ENCODE assay signal across 8 mouse cellular contexts in the genomic region with DNA sequence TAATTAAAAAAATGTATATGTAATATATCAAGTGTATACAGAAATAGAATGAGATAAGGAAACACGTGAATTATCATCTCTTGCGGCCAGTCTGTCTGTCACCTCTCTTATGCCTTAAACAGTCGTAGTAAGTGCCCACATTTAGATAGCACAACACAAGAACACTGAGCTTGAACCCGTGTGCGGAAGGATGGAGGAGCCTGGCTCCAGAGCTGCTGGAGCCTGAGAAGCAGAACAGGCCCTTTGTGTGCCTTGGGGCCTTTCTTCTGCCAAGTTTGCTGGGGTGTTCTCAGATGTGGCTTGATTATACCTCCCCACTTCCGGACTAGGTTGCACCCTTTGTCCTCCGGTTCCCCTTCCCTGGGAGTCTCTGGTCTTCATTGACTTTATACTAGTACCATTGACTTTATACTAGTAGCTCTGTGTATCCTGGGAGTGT. TPM values are rescaled to one million over a fixed set of nuclear protein-coding genes. Genes with fewer than 3 reads are reported as not detected.
DNase-seq lines count a peak whose midpoint lies in the region; ATAC-seq and TF ChIP-seq lines count a peak whose summit lies in the region.

No protein-coding gene starts in this region.

- H3K4me1 ChIP-seq in forebrain, embryonic 14.5 days (ENCODE audit: control insufficient read depth, insufficient read depth, low read length): peaks cover 12% of the 10 kb centered on the region; the same call in 1 of the 2 replicates
- peaks cover 6% of the 10 kb centered on the region for H3K4me1 ChIP-seq in hindbrain, embryonic 16.5 days (ENCODE audit: control insufficient read depth, insufficient read depth, low read depth, low read length)
- peaks cover 19% of the 10 kb centered on the region for H3K4me1 ChIP-seq in lung, embryonic 14.5 days (ENCODE audit: insufficient read depth)

- no peaks in the 10 kb centered on the region for H3K27me3 ChIP-seq in forebrain, embryonic 14.5 days (replicated peaks; ENCODE audit: control insufficient read depth, insufficient read depth, low read length)
- no peaks in the 10 kb centered on the region for H3K27me3 ChIP-seq in hindbrain, embryonic 16.5 days (replicated peaks; ENCODE audit: control insufficient read depth, insufficient read depth, low read length)
- H3K27me3 ChIP-seq in lung, embryonic 14.5 days (ENCODE audit: insufficient read depth, low read length): no peaks in the 10 kb centered on the region

- H3K9ac ChIP-seq in forebrain, embryonic 14.5 days (ENCODE audit: low read length): no peak overlapping the region
- H3K9ac ChIP-seq in hindbrain, embryonic 16.5 days (ENCODE audit: low read depth, low read length): no peak overlapping the region
- no peak overlapping the region for H3K9ac ChIP-seq in lung, embryonic 14.5 days

- H3K27ac ChIP-seq in forebrain, embryonic 14.5 days (ENCODE audit: low read depth, low read length): peak overlapping the region; percentile 92
- peak overlapping the region; percentile 77 for H3K27ac ChIP-seq in hindbrain, embryonic 16.5 days (ENCODE audit: low read depth, low read length)
- H3K27ac ChIP-seq in lung, embryonic 14.5 days (ENCODE audit: low read depth): peak overlapping the region; percentile 95

- peak; percentile 18 for DNase-seq in embryo, embryonic 10 days (ENCODE audit: low spot score)
- no peak for DNase-seq in embryo, embryonic 9.5 days (ENCODE audit: extremely low spot score)
- DNase-seq in R1 (ENCODE audit: low read depth, low spot score): peak; percentile 84
- no peak for DNase-seq in forebrain, embryonic 14.5 days (ENCODE audit: low spot score)
- peak; percentile 54 for DNase-seq in lung, embryonic 14.5 days
- no peak for DNase-seq in ovary, adult 18-20 months (ENCODE audit: low spot score)

- 0 out of 2 replicates have a peak, but pooled peaks cover 3% of the 10 kb centered on the region for H3K9me3 ChIP-seq in forebrain, embryonic 14.5 days (replicated peaks; ENCODE audit: control insufficient read depth, low read length)
- no peaks in the 10 kb centered on the region for H3K9me3 ChIP-seq in hindbrain, embryonic 16.5 days (ENCODE audit: control insufficient read depth, low read length)
- no peaks in the 10 kb centered on the region; the same call in 1 of the 2 replicates for H3K9me3 ChIP-seq in lung, embryonic 14.5 days (ENCODE audit: low read depth, low read length)

- H3K4me3 ChIP-seq in forebrain, embryonic 14.5 days (ENCODE audit: low read depth, low read length): no peak overlapping the region
- no peak overlapping the region for H3K4me3 ChIP-seq in hindbrain, embryonic 16.5 days (ENCODE audit: low read length)
- H3K4me3 ChIP-seq in lung, embryonic 14.5 days (ENCODE audit: low read depth, low read length): peak overlapping the region; percentile 11; the same call in 1 of the 2 replicates

- no peaks in the 10 kb centered on the region for H3K36me3 ChIP-seq in forebrain, embryonic 14.5 days (ENCODE audit: control insufficient read depth, insufficient read depth, low read length)
- H3K36me3 ChIP-seq in hindbrain, embryonic 16.5 days (ENCODE audit: control insufficient read depth, insufficient read depth, low read length): no peaks in the 10 kb centered on the region
- H3K36me3 ChIP-seq in lung, embryonic 14.5 days (ENCODE audit: insufficient read depth): 0 out of 2 replicates have a peak, but pooled peaks cover 10% of the 10 kb centered on the region

- peak overlapping the region; percentile 20; the same call in 1 of the 2 replicates for H3K4me2 ChIP-seq in forebrain, embryonic 14.5 days (ENCODE audit: low read length)
- 0 out of 2 replicates have a peak overlapping the region, but pooled peaks have one; percentile 1 for H3K4me2 ChIP-seq in hindbrain, embryonic 16.5 days (ENCODE audit: low read length)
- peak overlapping the region; percentile 46 for H3K4me2 ChIP-seq in lung, embryonic 14.5 days

- WGBS in forebrain, embryonic 14.5 days: 53% methylated on average over 7 of the region's 7 CpGs
- 54% methylated on average over 7 of the region's 7 CpGs for WGBS in hindbrain, embryonic 16.5 days
- 34% methylated on average over 7 of the region's 7 CpGs for WGBS in lung, embryonic 14.5 days

- TF ChIP-seq CTCF in lung, embryonic 14.5 days (IDR thresholded peaks at IDR 0.05; ENCODE audit: low read depth): no peak

- ATAC-seq in forebrain, embryonic 14.5 days: 0 out of 2 replicates have a peak, but pooled peaks have one; percentile 6
- ATAC-seq in hindbrain, embryonic 16.5 days: no peak
- peak; percentile 51; the same call in 1 of the 2 replicates for ATAC-seq in lung, embryonic 14.5 days (ENCODE audit: insufficient read depth)
- ATAC-seq in neutrophil, adult 5-6 weeks (ENCODE audit: extremely low read depth, insufficient number of reproducible peaks, low FRiP score, poor library complexity, severe bottlenecking): peak; percentile 63

RNA-seq across cellular contexts. Expression of a gene that starts 25.8 kb away (rescaled TPM):
- 27.1 and 42.0 TPM in 2 replicates for polyA plus RNA-seq in forebrain, embryonic 14.5 days (2014; fragmentation: Nextera tagmentation; extraction: Ambion mirVana)
- polyA plus RNA-seq in hindbrain, embryonic 16.5 days (2015; fragmentation: Nextera tagmentation; extraction: Ambion mirVana): 30.4 and 33.9 TPM in 2 replicates
- polyA plus RNA-seq in lung, embryonic 14.5 days (2014; fragmentation: Nextera tagmentation; extraction: Ambion mirVana): 48.3 and 56.1 TPM in 2 replicates
- 194 and 211 TPM in 2 replicates for total RNA-seq in neutrophil, adult 5-6 weeks (2017)

Comparison
In these comparisons a context has a peak if more than half of its experiments do, and no peak if none do; other contexts are left out.
1. DNase-seq: peak in embryo, embryonic 10 days (single experiment), R1 (single experiment) and lung, embryonic 14.5 days (single experiment); none in embryo, embryonic 9.5 days (single experiment), forebrain, embryonic 14.5 days (single experiment) and ovary, adult 18-20 months (single experiment).
2. Peak in every context shown above with its lines, with median percentiles within 50 percentile points of each other: H3K27ac ChIP-seq and H3K4me2 ChIP-seq.